Mouse (Mus musculus) hindbrain, embryonic 12.5 days (tissue): ENCODE results near the gene Cd8b1. TPM values are rescaled to one million over a fixed set of nuclear protein-coding genes. Genes with fewer than 3 reads are reported as not detected.

Source experiments
- ATAC-seq: fragments of 200-750 bp; cut with Nextera tagmentation; 2 replicates; pipeline ENCODE4 v1.8.0; 2017; ENCODE audit warnings: moderate TSS enrichment; ENCODE audit not compliant: low FRiP score
- H3K27ac ChIP-seq: fragments of 300-500 bp; sonication (generic); 2 replicates; pipeline ENCODE4 v1.5.1; 2016; ENCODE audit warnings: mild to moderate bottlenecking
- H3K27me3 ChIP-seq: fragments of 300-500 bp; sonication (generic); 2 replicates; pipeline ENCODE4 v1.6.1; 2016; ENCODE audit warnings: mild to moderate bottlenecking
- H3K36me3 ChIP-seq: fragments of 300-500 bp; sonication (generic); 2 replicates; pipeline ENCODE4 v1.6.1; 2016; ENCODE audit warnings: mild to moderate bottlenecking
- H3K4me1 ChIP-seq: fragments of 300-500 bp; sonication (generic); 2 replicates; pipeline ENCODE4 v1.6.1; 2016
- H3K4me2 ChIP-seq: fragments of 300-500 bp; sonication (generic); replicated peaks from 2 replicates; pipeline ENCODE4 v1.6.1; 2016; ENCODE audit warnings: mild to moderate bottlenecking
- H3K4me3 ChIP-seq: fragments of 300-500 bp; sonication (generic); 2 replicates; pipeline ENCODE4 v1.5.1; 2016; ENCODE audit warnings: mild to moderate bottlenecking
- H3K9ac ChIP-seq: fragments of 300-500 bp; sonication (generic); 2 replicates; pipeline ENCODE4 v1.6.1; 2016; ENCODE audit warnings: mild to moderate bottlenecking, moderate library complexity
- H3K9me3 ChIP-seq: fragments of 300-500 bp; sonication (generic); replicated peaks from 2 replicates; pipeline ENCODE4 v1.6.1; 2016; ENCODE audit warnings: mild to moderate bottlenecking
- whole genome bisulfite sequencing: fragments of 180-500 bp; shearing (Covaris S2); methylation state at CpG from one replicate; pipeline ENCODE4 v1.1.7; 2016; 5-methylcytosine and 5-hydroxymethylcytosine counted together
- polyA plus RNA-seq: library from polyadenylated mRNA; unstranded; fragments of >200 nt; fragmentation: Nextera tagmentation; extraction: Ambion mirVana; gene quantifications from 2 replicates; pipeline ENCODE4 v1.2.1, GENCODE M21; 2016

The Cd8b1 gene
- polyA plus RNA-seq, 1 experiment from 2014 or later, result not detected

- Histone ChIP-seq H3K9me3 (no peaks in the 10 kb centered on the region), H3K36me3 (no peaks in the 10 kb centered on the region), H3K27me3 (no peaks in the 10 kb centered on the region), H3K9ac (no peak overlapping the region), H3K4me3 (no peak overlapping the region), H3K27ac (no peak overlapping the region), H3K4me1 (no peaks in the 10 kb centered on the region), H3K4me2 (no peak overlapping the region)
- 68% methylated on average over 2 of the region's 2 CpGs for WGBS
- ATAC-seq, result no peak
Measured at GRCm38 (mm10) chr6:71374921-71375320, 52.3 kb downstream of the Cd8b1 start.

- H3K9ac ChIP-seq, result no peak overlapping the region
- no peak overlapping the region for H3K4me2 ChIP-seq
- WGBS, result 95% methylated on average over 13 of the region's 13 CpGs
- no peak overlapping the region for H3K4me3 ChIP-seq
- no peak overlapping the region for H3K27ac ChIP-seq
- no peaks in the 10 kb centered on the region for H3K9me3 ChIP-seq
- no peaks in the 10 kb centered on the region for H3K4me1 ChIP-seq
- no peak for ATAC-seq
- H3K36me3 ChIP-seq, result no peaks in the 10 kb centered on the region
- no peaks in the 10 kb centered on the region for H3K27me3 ChIP-seq
Measured at GRCm38 (mm10) chr6:71376711-71377110, 54.1 kb downstream of the Cd8b1 start.

- Histone ChIP-seq H3K4me3 (no peak overlapping the region), H3K4me1 (no peaks in the 10 kb centered on the region), H3K27me3 (no peaks in the 10 kb centered on the region), H3K27ac (no peak overlapping the region), H3K9me3 (no peaks in the 10 kb centered on the region), H3K9ac (no peak overlapping the region), H3K4me2 (no peak overlapping the region), H3K36me3 (no peaks in the 10 kb centered on the region)
- WGBS, result 87% methylated on average over 5 of the region's 5 CpGs
- ATAC-seq, result no peak
Measured at GRCm38 (mm10) chr6:71381654-71382053, 59.1 kb downstream of the Cd8b1 start.

Other genes with a start within 250 kb of the Cd8b1 start
- gene Thnsl2, start 178.3 kb upstream of the Cd8b1 start, polyA plus RNA-seq, result 5.3 and 5.4 TPM in 2 replicates
- gene Fabp1, start 123.0 kb upstream of the Cd8b1 start, polyA plus RNA-seq, result not detected in 2 replicates
- gene Krcc1, start 51.1 kb upstream of the Cd8b1 start, polyA plus RNA-seq, result 30.3 and 31.6 TPM in 2 replicates
- 0.61 and 2.4 TPM in 2 replicates for gene Smyd1, start 555 bp upstream of the Cd8b1 start, polyA plus RNA-seq
- gene Cd8a, start 50.6 kb downstream of the Cd8b1 start, polyA plus RNA-seq, result not detected in 2 replicates
- gene Rmnd5a, start 117.8 kb downstream of the Cd8b1 start, polyA plus RNA-seq, result 15.5 and 18.4 TPM in 2 replicates
- 27.9 and 29.0 TPM in 2 replicates for gene Rnf103, start 171.1 kb downstream of the Cd8b1 start, polyA plus RNA-seq
- 49.3 and 53.4 TPM in 2 replicates for gene Chmp3, start 221.0 kb downstream of the Cd8b1 start, polyA plus RNA-seq